Mouse (Mus musculus): ENCODE results near the gene Tbrg1. TPM values are rescaled to one million over a fixed set of nuclear protein-coding genes. Genes with fewer than 3 reads are reported as not detected.

Tbrg1 gene
- 64.0 and 70.4 TPM in 2 replicates for polyA plus RNA-seq (2012; rRNA removed)

DNA sequence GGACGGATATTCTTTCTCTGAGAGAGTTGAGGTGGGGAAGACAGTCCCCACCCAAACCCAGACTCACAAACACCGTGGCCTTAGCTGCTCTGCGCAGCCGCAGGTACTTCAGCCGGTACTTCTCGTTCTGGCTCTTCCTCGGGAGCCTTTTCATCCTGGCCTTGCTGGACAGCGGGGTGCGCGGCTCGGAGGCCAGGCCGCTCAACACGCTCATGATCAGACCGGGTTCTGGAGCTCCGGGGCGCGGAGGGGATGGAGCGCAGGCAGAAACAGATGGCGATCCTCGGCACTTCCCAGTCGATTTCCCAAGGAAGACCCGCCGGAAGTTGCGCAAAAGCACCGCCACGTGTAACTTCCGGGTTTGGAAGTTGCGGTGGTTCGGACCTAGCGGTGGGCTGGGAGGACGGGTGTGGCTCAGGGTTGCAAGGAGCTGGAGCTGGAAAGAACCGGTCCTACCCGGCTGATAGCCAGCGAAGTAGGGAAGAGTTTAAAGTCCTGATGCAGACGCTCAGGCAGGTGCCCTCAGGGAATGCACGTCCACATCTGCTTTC, at the start of gene Tbrg1:
Tbrg1 (minus strand) TSS at position 382 of the 551 bp plus-strand sequence.
- DNase-seq (ENCODE audit: low read depth), result peak; percentile 61

- no peak for DNase-seq (ENCODE audit: low read depth)
Measured at GRCm38 (mm10) chr9:37689970-37690686, 33.0 kb upstream of the Tbrg1 start.

- DNase-seq (ENCODE audit: low read depth), result no peak
Measured at GRCm38 (mm10) chr9:37687941-37688303, 30.8 kb upstream of the Tbrg1 start.

DNA sequence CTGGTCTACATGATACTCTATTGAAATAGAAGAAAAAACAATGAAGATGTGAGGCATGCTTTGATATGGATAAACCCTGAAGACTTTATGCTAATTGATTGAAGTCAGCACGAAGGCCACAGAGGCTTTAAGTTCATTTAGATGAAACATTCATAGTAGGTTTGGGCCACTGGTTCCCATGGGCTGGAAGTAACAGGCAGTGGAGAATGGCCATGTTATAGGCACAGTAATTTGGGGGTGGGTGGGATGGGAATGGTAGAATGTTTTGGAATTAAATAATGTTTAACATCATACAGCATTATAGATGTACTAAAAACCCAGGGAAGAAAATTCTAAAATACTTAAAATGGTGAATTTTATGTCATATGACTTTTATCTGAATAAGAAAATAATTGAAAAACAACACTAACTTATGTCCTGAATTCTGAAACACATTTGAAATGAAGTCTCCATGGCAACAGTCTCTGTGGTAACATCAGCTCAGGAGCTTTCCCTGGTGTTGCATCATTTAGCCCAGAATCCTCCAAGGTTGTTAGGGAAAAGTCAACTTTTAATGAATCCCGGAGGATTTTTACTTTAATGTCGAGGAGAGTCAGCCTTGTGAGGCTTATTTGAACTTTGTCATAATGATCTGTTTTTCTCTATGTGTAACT, 30.3 kb upstream of the Tbrg1 start:
- DNase-seq (ENCODE audit: low read depth), result no peak

DNA sequence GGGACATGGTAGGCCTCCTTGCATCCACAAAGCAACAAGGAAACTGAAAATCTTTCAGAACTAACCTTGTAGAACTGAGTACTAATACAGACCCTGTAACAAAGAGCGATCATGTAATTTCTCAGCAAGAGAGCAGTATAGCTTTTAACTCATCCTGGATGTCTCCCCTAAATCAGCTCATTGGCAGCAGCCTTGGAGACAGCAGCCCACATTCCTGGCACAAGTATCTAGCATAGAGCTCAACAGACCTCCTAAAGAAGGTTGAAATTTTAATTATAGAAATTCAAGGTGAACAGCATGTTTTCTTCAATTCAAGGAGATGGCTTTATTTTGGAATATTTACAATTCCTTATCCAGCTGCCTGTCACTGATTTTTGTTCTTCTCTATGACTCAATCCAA, 24.0 kb upstream of the Tbrg1 start:
- DNase-seq (ENCODE audit: low read depth), result no peak

DNA sequence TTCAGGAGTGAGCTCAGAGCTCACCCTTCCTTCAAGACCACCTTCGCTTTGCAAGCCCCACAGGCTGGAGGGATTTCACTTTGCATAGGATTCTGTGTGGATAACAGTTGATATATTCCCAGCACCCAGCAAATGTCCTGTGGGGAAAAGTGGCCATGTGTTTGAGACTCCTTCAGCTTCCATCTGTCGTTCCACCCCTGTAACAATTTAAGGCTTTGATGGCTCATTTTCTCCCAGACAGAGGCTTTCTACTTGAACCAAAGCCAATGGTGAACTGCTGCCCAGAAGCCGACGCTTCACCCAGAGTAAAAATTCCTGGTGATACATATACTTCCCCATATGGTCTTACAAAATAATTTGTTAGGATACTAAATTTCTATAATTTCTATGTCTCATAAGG, 18.2 kb upstream of the Tbrg1 start:
- DNase-seq (ENCODE audit: low read depth), result no peak

- peak; percentile 97 for DNase-seq (ENCODE audit: low read depth)
Measured at GRCm38 (mm10) chr9:37670261-37670660, 13.1 kb upstream of the Tbrg1 start.

GRCm38 (mm10) chr9:37669678-37670077, 12.6 kb upstream of the Tbrg1 start:
- no peak for DNase-seq (ENCODE audit: low read depth)

DNA sequence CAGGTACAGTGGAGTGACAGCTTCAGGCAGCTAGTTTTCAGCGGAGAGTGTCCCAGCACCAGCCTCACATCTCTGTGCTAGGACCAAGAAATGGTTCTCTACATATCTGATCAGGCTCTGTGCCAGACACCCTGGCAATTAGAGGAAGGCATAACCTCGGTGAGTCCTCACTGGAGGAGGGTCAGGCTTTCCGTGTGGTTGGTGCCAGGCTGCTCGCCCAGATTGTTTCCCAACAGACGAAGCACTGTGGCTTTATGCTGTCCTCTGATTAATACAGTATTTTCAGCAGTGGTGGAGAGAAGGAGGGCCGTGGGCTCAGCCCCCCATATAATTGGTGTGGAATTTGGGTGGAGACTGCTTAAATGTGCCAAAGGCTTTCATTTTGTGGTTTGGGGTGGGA, 12.0 kb upstream of the Tbrg1 start, which contains the start of gene Panx3:
Panx3 (minus strand) TSS at position 121 of the 400 bp plus-strand sequence.
- peak; percentile 73 for DNase-seq (ENCODE audit: low read depth)

DNA sequence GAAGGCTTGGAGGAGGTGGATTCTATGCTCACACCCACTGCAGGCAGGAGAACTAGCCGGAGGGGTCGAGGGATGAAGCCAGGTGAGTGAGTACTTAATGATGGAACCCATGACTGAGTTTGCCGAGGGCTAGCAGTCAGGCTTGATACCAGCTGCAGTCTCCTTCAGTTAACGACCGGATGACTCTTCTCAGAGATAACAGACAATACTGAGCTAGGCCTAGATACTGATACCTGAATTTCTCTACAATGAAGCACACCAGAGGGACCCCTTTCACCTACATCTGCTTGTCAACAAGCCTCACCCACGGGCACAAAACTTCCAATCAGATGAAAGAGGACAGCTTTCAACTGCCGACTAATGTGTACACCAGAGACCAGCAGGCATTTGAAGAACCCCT, 8.9 kb upstream of the Tbrg1 start:
- DNase-seq (ENCODE audit: low read depth), result no peak

DNA sequence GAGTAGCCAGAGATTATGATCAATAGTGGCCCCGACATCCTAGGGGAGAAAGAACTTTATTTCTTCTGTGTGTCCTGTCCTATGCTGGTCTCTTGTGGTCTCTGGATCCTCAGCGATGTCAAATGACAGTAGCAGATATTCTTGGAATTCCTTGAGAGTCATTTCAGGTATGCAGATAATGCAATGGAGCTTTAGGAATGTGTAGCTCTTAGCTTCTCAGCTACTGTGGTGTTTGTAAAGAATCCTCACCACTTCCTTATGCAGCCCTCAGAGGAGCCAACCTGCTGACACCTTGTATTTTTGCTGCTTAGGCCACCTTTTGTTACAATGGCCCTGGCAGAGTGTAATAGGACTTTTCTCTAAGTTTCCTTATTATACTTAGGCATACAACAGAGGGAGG, 7.5 kb upstream of the Tbrg1 start:
- no peak for DNase-seq (ENCODE audit: low read depth)

- DNase-seq (ENCODE audit: low read depth), result no peak
Measured at GRCm38 (mm10) chr9:37663210-37663609, 6.1 kb upstream of the Tbrg1 start.

DNA sequence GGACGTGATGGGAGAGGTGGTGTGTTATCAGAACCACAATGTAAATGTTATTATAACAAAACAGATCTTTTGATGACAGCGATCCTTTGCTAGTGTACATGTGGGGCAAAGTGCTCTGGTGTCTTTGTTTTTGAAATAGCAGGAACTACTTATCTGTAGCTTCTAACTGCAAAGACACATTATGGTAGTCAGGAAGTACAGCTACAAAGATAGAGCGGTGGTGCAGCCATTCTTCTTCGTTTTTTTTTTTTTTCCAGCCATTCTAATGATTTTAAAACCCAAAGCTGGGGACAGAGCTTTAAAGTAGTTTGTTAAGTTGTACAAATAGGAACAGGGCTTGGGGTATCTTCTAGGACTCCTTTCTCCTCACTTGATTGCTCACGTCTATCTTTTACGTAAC, 2.3 kb upstream of the Tbrg1 start:
- no peak for DNase-seq (ENCODE audit: low read depth)

GRCm38 (mm10) chr9:37656439-37656881, 652 bp downstream of the Tbrg1 start:
- DNase-seq (ENCODE audit: low read depth), result no peak

DNA sequence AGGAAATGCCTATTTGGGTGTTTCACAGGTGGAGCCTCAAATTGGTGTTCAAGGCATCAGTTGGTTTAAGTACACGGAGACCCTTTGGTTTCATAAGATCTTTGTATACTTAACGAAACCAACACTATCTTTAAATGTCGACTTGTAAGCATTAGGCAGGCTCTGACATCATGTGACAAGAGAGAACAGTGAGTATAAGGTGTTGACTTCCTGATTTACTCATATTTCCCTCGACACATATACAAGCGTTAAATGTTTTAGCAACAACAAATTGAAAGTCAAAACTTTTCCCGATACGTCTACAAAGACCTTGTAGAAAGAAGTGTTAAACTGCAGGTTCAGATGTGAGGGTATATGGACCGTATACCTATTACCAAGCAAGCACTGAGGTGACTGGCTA, 1.2 kb downstream of the Tbrg1 start:
- no peak for DNase-seq (ENCODE audit: low read depth)

GRCm38 (mm10) chr9:37653836-37654235, 3.3 kb downstream of the Tbrg1 start:
- DNase-seq (ENCODE audit: low read depth), result no peak

DNA sequence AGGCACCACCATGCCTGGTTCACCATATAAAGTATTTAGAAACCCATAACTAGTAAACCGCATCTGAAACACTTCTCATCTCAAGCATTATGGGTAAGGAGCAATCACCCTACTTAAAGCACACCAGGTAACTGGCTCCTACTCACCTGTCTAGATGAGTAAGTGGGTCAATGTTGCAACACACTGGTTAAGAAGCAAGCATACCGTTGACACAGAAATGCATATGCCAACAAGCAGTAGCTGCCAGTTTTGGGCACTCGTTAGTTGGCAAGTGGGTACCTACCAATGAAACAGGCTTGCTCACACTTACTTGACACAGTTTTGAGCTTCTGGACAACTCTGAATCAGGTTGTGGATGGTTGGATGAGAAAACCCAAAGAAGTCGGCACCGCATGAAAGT, 6.5 kb downstream of the Tbrg1 start:
- DNase-seq (ENCODE audit: low read depth), result peak; percentile 74

DNA sequence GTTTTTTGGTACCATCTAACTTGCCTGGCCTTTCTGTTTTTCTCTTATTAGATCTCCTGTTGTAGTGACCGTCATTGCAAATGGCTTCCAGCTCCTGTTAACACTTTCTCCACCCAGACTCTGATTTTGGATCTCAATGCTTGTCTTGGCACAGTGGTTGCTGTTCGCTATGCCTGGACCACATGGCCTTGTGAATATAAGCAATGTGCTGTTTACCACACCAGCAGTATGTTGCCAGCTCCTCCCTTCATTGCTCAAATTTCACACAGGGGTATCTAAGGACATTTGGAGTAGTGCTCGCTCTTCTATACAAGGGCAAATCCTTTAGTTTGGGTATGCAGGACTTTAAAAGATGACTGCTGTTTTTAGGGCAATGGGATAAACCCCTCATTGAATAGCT, 10.9 kb downstream of the Tbrg1 start:
- DNase-seq (ENCODE audit: low read depth), result no peak

- DNase-seq (ENCODE audit: low read depth), result no peak
Measured at GRCm38 (mm10) chr9:37638721-37639120, 18.4 kb downstream of the Tbrg1 start.

DNA sequence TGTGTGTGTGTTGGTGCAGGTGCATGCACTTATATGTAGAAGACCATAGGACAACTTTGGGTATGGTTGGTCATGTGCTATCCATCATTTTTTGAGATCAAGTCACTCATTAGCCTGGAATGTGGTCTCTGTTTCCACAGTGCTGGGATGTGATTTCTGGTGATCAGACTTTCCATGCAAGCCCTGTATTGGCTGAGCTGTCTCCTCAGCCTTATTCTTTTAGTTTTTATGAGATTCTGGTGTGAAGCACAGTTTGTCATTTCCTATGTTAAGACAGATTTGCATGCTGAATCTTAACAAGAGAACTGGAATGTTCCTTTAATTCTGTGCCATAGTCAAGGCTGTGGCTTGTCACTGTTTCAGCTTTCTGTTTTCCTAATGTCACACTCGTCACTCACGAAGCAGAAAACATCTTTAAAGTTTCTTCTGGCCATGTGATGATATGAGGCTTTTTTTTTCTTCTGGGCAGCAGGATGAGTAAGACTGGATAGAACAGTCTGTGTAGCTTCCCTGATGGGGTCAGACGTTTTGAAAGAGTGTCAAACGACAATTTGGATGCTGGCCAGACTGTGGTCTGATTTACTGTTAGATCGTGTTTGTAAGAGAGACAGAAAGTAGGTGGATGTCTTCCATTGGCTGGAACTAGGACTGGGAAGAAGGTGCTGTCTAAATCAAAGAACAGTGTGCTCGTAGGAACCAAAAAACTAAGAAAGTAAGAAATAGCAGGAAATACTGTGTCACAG, 20.1 kb downstream of the Tbrg1 start:
- DNase-seq (ENCODE audit: low read depth), result no peak

DNA sequence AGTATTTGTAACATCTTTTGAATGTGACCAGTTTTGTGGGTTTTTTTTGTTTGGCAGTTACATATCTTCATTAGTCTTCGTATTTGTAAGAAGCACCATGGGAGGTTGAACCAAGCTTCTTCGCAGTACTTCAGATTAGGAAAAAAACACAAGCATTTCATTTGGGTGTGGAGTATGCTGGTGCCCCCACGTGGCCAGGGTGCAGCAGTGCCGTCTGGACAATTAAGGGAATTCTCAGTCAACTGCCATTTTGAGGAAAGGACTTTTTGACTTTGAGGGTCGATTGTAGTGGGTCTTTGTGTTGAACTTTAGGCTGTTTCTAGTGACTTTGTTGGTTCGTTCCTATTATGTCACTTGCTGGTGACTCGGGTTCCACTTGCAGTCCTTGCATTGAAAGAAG, 20.8 kb downstream of the Tbrg1 start:
- no peak for DNase-seq (ENCODE audit: low read depth)

DNA sequence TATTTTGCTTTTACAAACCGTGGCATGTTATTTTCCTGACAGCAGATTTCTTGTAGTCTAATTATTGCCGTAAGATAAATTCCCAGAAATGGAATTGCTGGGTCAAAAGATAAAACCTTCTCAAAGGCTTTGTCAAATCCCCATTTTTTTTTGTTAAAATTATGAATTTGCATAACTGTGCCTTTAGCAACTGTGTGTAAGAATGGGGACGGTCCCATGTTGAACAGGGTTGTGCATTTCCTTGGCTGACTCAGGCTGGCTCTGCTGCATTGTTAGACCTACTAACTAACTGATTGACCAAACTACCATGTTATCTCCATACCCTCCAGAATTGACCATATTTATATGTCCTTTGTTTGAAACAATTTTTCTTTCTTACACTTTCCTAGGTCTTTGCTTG, 22.8 kb downstream of the Tbrg1 start:
- DNase-seq (ENCODE audit: low read depth), result no peak
